Mouse (Mus musculus) CH12.LX (cell line): ENCODE results near the gene Pnrc2. TPM values are rescaled to one million over a fixed set of nuclear protein-coding genes. Genes with fewer than 3 reads are reported as not detected.

Source experiments
- DNase-seq: peaks from one replicate; pipeline ENCODE4 v3.0.0-alpha.2; 2013; ENCODE audit errors: extremely low read depth
- H3K27ac ChIP-seq: 2 replicates; pipeline ENCODE4 v1.5.1; 2012; ENCODE audit warnings: low read depth, mild to moderate bottlenecking, control low read depth, moderate library complexity; ENCODE audit not compliant: insufficient read depth
- H3K27me3 ChIP-seq: replicated peaks from 2 replicates; pipeline ENCODE3; 2012; ENCODE audit warnings: inconsistent platforms
- H3K36me3 ChIP-seq, 2 experiments: replicated peaks in 1 of 2; 2 replicates each; pipeline versions ENCODE3 to v1.6.1; 2012; ENCODE audit warnings: inconsistent platforms in 1 of 2, low read length in 1 of 2, mild to moderate bottlenecking in 1 of 2, mixed read lengths in 1 of 2, moderate library complexity in 1 of 2; ENCODE audit not compliant: control insufficient read depth in 1 of 2, insufficient read depth in 1 of 2
- H3K4me1 ChIP-seq, 2 experiments: 2 replicates each; pipeline ENCODE4 v1.6.1; 2012; ENCODE audit warnings: inconsistent platforms in 1 of 2, moderate library complexity in 1 of 2; ENCODE audit not compliant: insufficient read depth in 2 of 2, control insufficient read depth in 1 of 2
- H3K4me2 ChIP-seq: 2 replicates; pipeline ENCODE4 v1.6.1; 2012; ENCODE audit warnings: low read depth, mild to moderate bottlenecking, control low read depth; ENCODE audit not compliant: poor library complexity, insufficient read depth, severe bottlenecking
- H3K4me3 ChIP-seq, 3 experiments: fragments of 150-350 bp in 1 of 3; sonication (generic) in 1 of 3; replicated peaks in 1 of 3; 2 replicates each; pipeline versions ENCODE3 to v1.5.1; 2011 to 2012; ENCODE audit warnings: low read depth in 2 of 3, low read length in 2 of 3, mild to moderate bottlenecking in 2 of 3, moderate library complexity in 2 of 3, control low read depth in 1 of 3, improper control_type of control experiment in 1 of 3, inconsistent platforms in 1 of 3, mixed read lengths in 1 of 3; ENCODE audit not compliant: poor library complexity in 1 of 3
- H3K79me2 ChIP-seq: replicated peaks from 2 replicates; pipeline ENCODE4 v1.6.1; 2012; ENCODE audit warnings: mild to moderate bottlenecking, moderate library complexity; ENCODE audit not compliant: control insufficient read depth, poor library complexity, insufficient read depth, severe bottlenecking; ENCODE audit errors: extremely low read depth
- H3K9ac ChIP-seq: 2 replicates; pipeline ENCODE4 v1.6.1; 2012; ENCODE audit warnings: low read depth, mild to moderate bottlenecking, control low read depth, moderate library complexity; ENCODE audit not compliant: insufficient read depth
- H3K9me3 ChIP-seq: replicated peaks from 2 replicates; pipeline ENCODE3; 2012; ENCODE audit warnings: low read length, inconsistent platforms, mixed read lengths
- BHLHE40 ChIP-seq: IDR thresholded peaks from 2 replicates; pipeline ENCODE4 v1.6.1; 2011; ENCODE audit warnings: mild to moderate bottlenecking, low read depth, low read length, improper control_type of control experiment
- CHD1 ChIP-seq: IDR thresholded peaks from 2 replicates; pipeline ENCODE4 v1.6.1; 2012; ENCODE audit warnings: low read depth, low read length, improper control_type of control experiment, inconsistent platforms
- CHD2 ChIP-seq: IDR thresholded peaks from 2 replicates; pipeline ENCODE4 v1.6.1; 2011; ENCODE audit warnings: low read length, improper control_type of control experiment
- E2F4 ChIP-seq: IDR thresholded peaks from 2 replicates; pipeline ENCODE4 v1.6.1; 2011; ENCODE audit warnings: low read depth, low read length, improper control_type of control experiment; ENCODE audit not compliant: insufficient replicate concordance
- ELF1 ChIP-seq: IDR thresholded peaks from 2 replicates; pipeline ENCODE4 v1.6.1; 2014; ENCODE audit warnings: low read depth, mild to moderate bottlenecking, inconsistent platforms, low read length, improper control_type of control experiment
- GABPA ChIP-seq: IDR thresholded peaks from 2 replicates; pipeline ENCODE4 v1.6.1; 2012; ENCODE audit warnings: low read depth, low read length, improper control_type of control experiment, inconsistent platforms; ENCODE audit not compliant: insufficient replicate concordance
- JUND ChIP-seq: conservative IDR thresholded peaks from 2 replicates; pipeline ENCODE4 v1.6.1; 2011; ENCODE audit warnings: low read depth, low read length, improper control_type of control experiment
- KAT2A ChIP-seq: IDR thresholded peaks from 2 replicates; pipeline ENCODE4 v1.6.1; 2012; ENCODE audit warnings: low read length, improper control_type of control experiment, inconsistent platforms; ENCODE audit not compliant: insufficient replicate concordance
- MAFK ChIP-seq: IDR thresholded peaks from 2 replicates; pipeline ENCODE4 v1.6.1; 2011; ENCODE audit warnings: low read length, improper control_type of control experiment; ENCODE audit not compliant: insufficient replicate concordance
- MAX ChIP-seq: IDR thresholded peaks from 2 replicates; pipeline ENCODE4 v1.6.1; 2011; ENCODE audit warnings: low read length, improper control_type of control experiment
- MEF2A ChIP-seq: IDR thresholded peaks from 2 replicates; pipeline ENCODE4 v1.6.1; 2014; ENCODE audit warnings: low read depth, mild to moderate bottlenecking, inconsistent platforms, low read length, improper control_type of control experiment, borderline replicate concordance
- MXI1 ChIP-seq: IDR thresholded peaks from 2 replicates; pipeline ENCODE4 v1.6.1; 2011; ENCODE audit warnings: mild to moderate bottlenecking, low read depth, low read length, improper control_type of control experiment
- PAX5 ChIP-seq: IDR thresholded peaks from 2 replicates; pipeline ENCODE4 v1.6.1; 2012; ENCODE audit warnings: low read length, inconsistent platforms, mixed read lengths
- POLR2A ChIP-seq: IDR thresholded peaks from 2 replicates; pipeline ENCODE4 v1.6.1; 2011; ENCODE audit warnings: low read depth, mild to moderate bottlenecking, improper control_type of control experiment, low read length
- POLR2AphosphoS2 ChIP-seq: IDR thresholded peaks from 2 replicates; pipeline ENCODE4 v1.6.1; 2011; ENCODE audit warnings: low read depth, low read length, improper control_type of control experiment
- RAD21 ChIP-seq: IDR thresholded peaks from 2 replicates; pipeline ENCODE4 v1.6.1; 2011; ENCODE audit warnings: low read depth, mild to moderate bottlenecking, low read length, improper control_type of control experiment, moderate library complexity
- RCOR1 ChIP-seq: conservative IDR thresholded peaks from 2 replicates; pipeline ENCODE4 v1.6.1; 2012; ENCODE audit warnings: low read depth, mild to moderate bottlenecking, inconsistent platforms, low read length, improper control_type of control experiment
- SMC3 ChIP-seq: IDR thresholded peaks from 2 replicates; pipeline ENCODE4 v1.6.1; 2011; ENCODE audit warnings: low read depth, low read length, improper control_type of control experiment
- TBP ChIP-seq: conservative IDR thresholded peaks from 2 replicates; pipeline ENCODE4 v1.6.1; 2011; ENCODE audit warnings: low read depth, low read length, improper control_type of control experiment
- TCF12 ChIP-seq: IDR thresholded peaks from 2 replicates; pipeline ENCODE4 v1.6.1; 2014; ENCODE audit warnings: low read depth, mild to moderate bottlenecking, inconsistent platforms, low read length, improper control_type of control experiment
- USF2 ChIP-seq: conservative IDR thresholded peaks from 2 replicates; pipeline ENCODE4 v1.6.1; 2011; ENCODE audit warnings: low read depth, low read length, improper control_type of control experiment
- ZC3H11A ChIP-seq: IDR thresholded peaks from 2 replicates; pipeline ENCODE4 v1.6.1; 2012; ENCODE audit warnings: low read depth, mild to moderate bottlenecking, inconsistent platforms, low read length, improper control_type of control experiment
- ZNF384 ChIP-seq: IDR thresholded peaks from 2 replicates; pipeline ENCODE4 v1.6.1; 2012; ENCODE audit warnings: low read depth, low read length, improper control_type of control experiment, inconsistent platforms
- dilution Hi-C: fragments of 300-500 bp; cut with MboI; formaldehyde crosslinking; loops from 2 replicates; pipeline ENCODE4 v1.14.3; 2020; ENCODE audit warnings: low sequenced_read_pairs; ENCODE audit not compliant: extremely low pct_unique_long_range_greater_than_20kb, extremely low pct_ligation_motif_present
- in situ Hi-C: fragments of 300-500 bp; cut with MboI; formaldehyde crosslinking; loops from 3 replicates; pipeline ENCODE4 v1.14.3; 2019; ENCODE audit warnings: low sequenced_read_pairs, low pct_ligation_motif_present, low pct_unique_long_range_greater_than_20kb, mixed read lengths
- polyA plus RNA-seq: library from polyadenylated mRNA; unstranded; fragments of >175 nt; gene quantifications from 2 replicates; pipeline ENCODE4 v1.2.1, GENCODE M21; 2012; ENCODE audit warnings: low read depth; ENCODE audit not compliant: insufficient read length
- total RNA-seq, 2 experiments: library from RNA; depleted of rRNA; stranded (reverse); fragments of 300-350 nt in 1 of 2; fragments of >200 nt in 1 of 2; gene quantifications; 2 replicates each; pipeline ENCODE4 v1.2.3; 2012 to 2014

Pnrc2 gene
- total and polyA plus RNA-seq, 3 experiments: 30.5 to 46.9 (median 32.8) TPM

DNA sequence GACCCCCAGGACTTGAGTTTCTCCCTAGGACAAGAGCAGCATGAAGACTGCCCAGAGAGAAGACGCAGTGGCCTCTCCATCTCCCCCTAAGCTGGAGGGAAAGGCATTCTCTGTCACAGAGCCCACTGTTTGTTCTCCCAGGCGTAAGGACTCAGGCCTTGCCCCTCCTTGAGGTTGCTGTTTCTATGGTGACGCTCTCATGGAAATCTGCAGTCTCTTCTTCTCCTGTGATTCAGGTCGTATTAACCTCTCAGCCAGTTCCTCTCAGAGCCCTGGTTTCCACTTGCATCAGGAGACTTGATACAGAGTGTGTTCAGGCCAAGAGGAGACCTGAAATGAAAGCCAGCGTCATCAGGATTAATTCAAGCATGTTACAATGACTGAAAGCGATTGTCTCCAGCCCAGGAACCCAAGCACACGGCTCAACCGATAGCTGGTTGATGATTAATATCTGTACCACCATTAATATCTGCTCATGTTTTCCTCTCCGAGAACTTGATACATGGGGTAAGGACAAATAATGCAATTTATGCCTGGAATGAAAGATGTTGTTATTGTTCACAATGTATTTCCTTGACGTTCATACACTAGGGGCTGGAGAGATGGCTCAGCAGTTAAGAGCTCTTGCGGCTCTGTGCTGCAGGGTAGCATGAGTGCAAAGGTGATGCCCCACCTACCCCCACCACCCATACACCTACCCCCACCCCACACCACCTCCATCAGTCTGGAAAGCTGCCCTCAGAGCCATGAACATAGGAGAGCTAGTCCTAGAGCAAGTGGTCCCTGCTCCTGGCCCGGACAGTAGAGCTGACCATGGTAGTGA, 40.1 kb downstream of the Pnrc2 start:
- H3K27me3 ChIP-seq: peaks cover 7% of the 10 kb centered on the region

DNA sequence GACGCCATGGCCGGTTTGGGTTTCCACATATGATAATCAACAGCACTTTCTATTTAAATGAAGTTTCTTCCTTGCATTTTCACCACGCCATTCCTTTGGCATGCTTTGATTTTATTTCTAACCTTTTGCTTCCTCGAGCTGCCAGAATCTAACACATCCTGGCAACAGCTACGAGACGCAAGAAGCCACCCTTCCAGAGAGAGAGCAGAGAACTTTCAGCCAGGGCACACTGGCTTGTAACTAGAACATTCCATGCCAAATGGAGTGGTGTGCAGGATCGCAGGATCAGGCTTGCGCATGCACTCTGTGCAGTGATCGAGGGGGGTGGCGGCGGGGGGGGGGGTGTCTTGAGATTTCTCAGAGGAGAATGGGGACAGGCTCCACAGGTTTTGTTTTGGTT, 41.6 kb downstream of the Pnrc2 start:
- in situ Hi-C loops (no loop called here), dilution Hi-C loops (no loop called here)
- Histone ChIP-seq H3K27ac (no peak overlapping the region), H3K4me3 (no peak overlapping the region), H3K27me3 (peaks cover 3% of the 10 kb centered on the region), H3K79me2 (no peaks in the 10 kb centered on the region), H3K9me3 (no peaks in the 10 kb centered on the region), H3K4me2 (no peak overlapping the region), H3K9ac (no peak overlapping the region), H3K4me1 (no peaks in the 10 kb centered on the region), H3K36me3 (no peaks in the 10 kb centered on the region)
- TF ChIP-seq RAD21: no peak
- no peak for TF ChIP-seq POLR2A
- no peak for TF ChIP-seq CHD1
- no peak for TF ChIP-seq PAX5
- no peak for TF ChIP-seq RCOR1
- no peak for TF ChIP-seq GABPA
- TF ChIP-seq ZNF384: no peak
- no peak for TF ChIP-seq MXI1
- TF ChIP-seq JUND: no peak
- TF ChIP-seq SMC3: no peak
- TF ChIP-seq POLR2AphosphoS2: no peak
- no peak for TF ChIP-seq TBP
- no peak for TF ChIP-seq ELF1
- no peak for DNase-seq

More for the DNA sequence above, 40.1 kb downstream of the Pnrc2 start:
- H3K4me3 ChIP-seq: no peak overlapping the region
- H3K79me2 ChIP-seq: no peaks in the 10 kb centered on the region
- H3K9ac ChIP-seq: no peak overlapping the region
- no peak for TF ChIP-seq KAT2A
- no peak for TF ChIP-seq E2F4
- TF ChIP-seq RCOR1: no peak
- no peak for TF ChIP-seq ZC3H11A
- no peak for TF ChIP-seq PAX5
- TF ChIP-seq TCF12: no peak
- no peak for TF ChIP-seq BHLHE40
- no peak for TF ChIP-seq RAD21
- no peak for TF ChIP-seq CHD2
- TF ChIP-seq MEF2A: no peak
- no peak for TF ChIP-seq MAX
- TF ChIP-seq MXI1: no peak
- no peak for TF ChIP-seq USF2
- TF ChIP-seq CHD1: no peak
- TF ChIP-seq MAFK: no peak
- H3K4me2 ChIP-seq: no peak overlapping the region
- H3K27ac ChIP-seq: no peak overlapping the region
- no peaks in the 10 kb centered on the region for H3K4me1 ChIP-seq
- H3K9me3 ChIP-seq: peaks cover 4% of the 10 kb centered on the region
- H3K36me3 ChIP-seq: no peaks in the 10 kb centered on the region
- dilution Hi-C loops (no loop called here), in situ Hi-C loops (no loop called here)
- DNase-seq: no peak
